ENCODE assay signal across 8 mouse cellular contexts in the genomic region with DNA sequence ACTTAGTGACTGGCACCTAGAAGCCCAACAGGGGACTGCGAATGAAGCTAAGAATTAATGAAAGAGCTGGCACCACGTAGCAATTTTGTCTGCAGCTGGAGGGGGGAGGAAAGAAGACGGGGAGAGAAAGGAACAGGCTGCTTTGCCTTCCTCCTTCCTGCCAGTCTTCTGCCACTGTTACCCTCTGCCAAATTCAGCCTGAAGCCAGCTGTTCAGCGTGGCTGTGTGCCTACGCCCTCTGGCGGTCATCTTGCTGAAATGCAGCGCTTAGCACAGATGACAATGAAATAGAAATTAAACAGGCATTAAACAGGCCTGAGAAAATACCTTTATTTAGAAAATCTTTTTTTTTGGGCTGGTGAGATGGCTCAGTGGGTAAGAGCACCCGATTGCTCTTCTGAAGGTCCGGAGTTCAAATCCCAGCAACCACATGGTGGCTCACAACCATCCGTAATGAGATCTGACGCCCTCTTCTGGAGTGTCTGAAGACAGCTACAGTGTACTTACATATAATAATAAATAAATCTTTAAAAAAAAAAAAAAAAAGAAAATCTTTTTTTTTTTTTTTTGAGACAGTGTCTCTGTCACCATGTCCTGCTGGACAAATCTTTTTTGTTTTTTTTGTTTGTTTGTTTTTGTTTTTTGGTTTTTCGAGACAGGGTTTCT. TPM values are rescaled to one million over a fixed set of nuclear protein-coding genes. Genes with fewer than 3 reads are reported as not detected.
DNase-seq lines count a peak whose midpoint lies in the region; ATAC-seq and TF ChIP-seq lines count a peak whose summit lies in the region.
"Not testable (repeated sequence)": the region's sequence is repeated elsewhere in the genome, so short reads cannot be mapped to it uniquely, and the experiment has no call there.

No protein-coding gene starts in this region.

- TF ChIP-seq EP300 in CH12.LX (IDR thresholded peaks at IDR 0.05; ENCODE audit: low read length) = not testable (repeated sequence)

- not testable (repeated sequence) for H3K27me3 ChIP-seq in CH12.LX (replicated peaks); liver, embryonic 13.5 days; neural tube, embryonic 14.5 days (ENCODE audit: control insufficient read depth, insufficient read depth, low read length)

- ATAC-seq in erythroblast, adult 5-6 weeks (replicated peaks; ENCODE audit: low FRiP score, poor library complexity, severe bottlenecking) = peak; percentile 78
- ATAC-seq in liver, embryonic 13.5 days (ENCODE audit: low read depth) = not testable (repeated sequence)
- ATAC-seq in neural tube, embryonic 14.5 days (ENCODE audit: low read depth) = peak; percentile 71

- peak; percentile 36 to 70; a peak in 3 of 4 replicates for TF ChIP-seq CTCF in CH12.LX (conservative IDR thresholded peaks at IDR 0.05 in 1 of 2, IDR thresholded peaks at IDR 0.05 in 1 of 2; ENCODE audit: low read depth in 2 of 2, low read length in 2 of 2)

- not testable (repeated sequence) for H3K9ac ChIP-seq in CH12.LX (ENCODE audit: insufficient read depth, low read depth); liver, embryonic 13.5 days; neural tube, embryonic 14.5 days (replicated peaks; ENCODE audit: low read depth, low read length)

- not testable (repeated sequence) for H3K4me3 ChIP-seq in CH12.LX (replicated peaks in 1 of 3; ENCODE audit: low read depth in 2 of 3, low read length in 2 of 3, poor library complexity in 1 of 3); liver, embryonic 13.5 days (replicated peaks); neural tube, embryonic 14.5 days (ENCODE audit: low read depth, low read length)

- WGBS in liver, embryonic 13.5 days (ENCODE audit: insufficient replicate concordance) = 26% methylated on average over 10 of the region's 12 CpGs
- 27% methylated on average over 10 of the region's 12 CpGs for WGBS in neural tube, embryonic 14.5 days

- H3K27ac ChIP-seq in CH12.LX (ENCODE audit: insufficient read depth, low read depth); liver, embryonic 13.5 days; neural tube, embryonic 14.5 days (ENCODE audit: low read depth, low read length): not testable (repeated sequence)

- H3K36me3 ChIP-seq in CH12.LX (replicated peaks in 1 of 2; ENCODE audit: control insufficient read depth in 1 of 2, insufficient read depth in 1 of 2, low read length in 1 of 2); liver, embryonic 13.5 days; neural tube, embryonic 14.5 days (ENCODE audit: control insufficient read depth, insufficient read depth, low read length): not testable (repeated sequence)

- in situ Hi-C loops in CH12.LX (cut with MboI; ENCODE audit: low pct_ligation_motif_present, low pct_unique_long_range_greater_than_20kb, low sequenced_read_pairs) = loop anchor here (25.0 kb wide), 1 partner anchor 349 kb away; no protein-coding TSS in a partner anchor

- not testable (repeated sequence) for TF ChIP-seq POLR2A in CH12.LX (IDR thresholded peaks at IDR 0.05; ENCODE audit: low read depth, low read length)

- peak; percentile 38 for DNase-seq in CH12.LX (ENCODE audit: extremely low read depth)
- peak; percentile 13 for DNase-seq in c-Kit-negative CD71-positive TER-119-positive erythroid progenitor cells, embryonic 14.5 days (ENCODE audit: low read depth, low spot score)
- DNase-seq in heart, adult 8-10 months (ENCODE audit: low spot score) = peak; percentile 25
- peak; percentile 42 to 47 for DNase-seq in kidney, postnatal 4 days
- peak; percentile 3 for DNase-seq in liver, embryonic 13.5 days
- peak; percentile 28 for DNase-seq in telencephalon, adult 2 months (ENCODE audit: low read depth, low spot score)

- not testable (repeated sequence) for H3K4me2 ChIP-seq in CH12.LX (ENCODE audit: insufficient read depth, low read depth, poor library complexity, severe bottlenecking); liver, embryonic 13.5 days; neural tube, embryonic 14.5 days (ENCODE audit: low read depth, low read length)

- peak; percentile 37 for TF ChIP-seq RAD21 in CH12.LX (IDR thresholded peaks at IDR 0.05; ENCODE audit: low read depth, low read length)

- not testable (repeated sequence) for H3K9me3 ChIP-seq in CH12.LX (replicated peaks; ENCODE audit: low read length); liver, embryonic 13.5 days (replicated peaks); neural tube, embryonic 14.5 days (ENCODE audit: control insufficient read depth, low read length)

- H3K4me1 ChIP-seq in CH12.LX (ENCODE audit: control insufficient read depth in 1 of 2, insufficient read depth in 2 of 2); liver, embryonic 13.5 days (replicated peaks); neural tube, embryonic 14.5 days (ENCODE audit: control insufficient read depth, insufficient read depth, low read length): not testable (repeated sequence)

- not testable (repeated sequence) for H3K79me2 ChIP-seq in CH12.LX (replicated peaks; ENCODE audit: control insufficient read depth, extremely low read depth, insufficient read depth, poor library complexity, severe bottlenecking)

- dilution Hi-C loops in CH12.LX (cut with MboI; ENCODE audit: extremely low pct_ligation_motif_present, extremely low pct_unique_long_range_greater_than_20kb, low sequenced_read_pairs) = not testable (repeated sequence)

TF ChIP-seq in CH12.LX, 34 proteins besides CTCF, POLR2A, EP300 and RAD21:
- TF ChIP-seq SMC3 (IDR thresholded peaks at IDR 0.05; ENCODE audit: low read depth, low read length) = peak; percentile 48

RNA-seq across cellular contexts. Expression of a gene that starts 37.7 kb away (rescaled TPM):
- total RNA-seq in CH12.LX (2012; rRNA removed) = 0.88 and 1.3 TPM in 2 replicates
- total RNA-seq in CH12.LX (2014; rRNA removed) = 1.1 and 1.6 TPM in 2 replicates
- 1.2 and 1.4 TPM in 2 replicates for polyA plus RNA-seq in CH12.LX (2012; ENCODE audit: insufficient read length, low read depth)
- total RNA-seq in erythroblast, adult 5-6 weeks (2015; ENCODE audit: low replicate concordance) = 2.3 TPM in 1 of 2 replicates, not detected in the other
- total RNA-seq in erythroblast, adult 5-6 weeks (2017; ENCODE audit: low replicate concordance) = 1.5 and 3.2 TPM in 2 replicates
- total RNA-seq in heart, adult 8-10 months (2022) = 100 to 1,000 TPM; 154 to 226 (median 179) TPM
- 1.1 and 1.5 TPM in 2 replicates for polyA plus RNA-seq in liver, embryonic 13.5 days (2015; fragmentation: Nextera tagmentation; extraction: Ambion mirVana)
- 1.9 and 2.1 TPM in 2 replicates for polyA plus RNA-seq in neural tube, embryonic 14.5 days (2014; fragmentation: Nextera tagmentation; extraction: Ambion mirVana)

RNA-seq across cellular contexts. Expression of a gene that starts 45.9 kb away (rescaled TPM):
- total RNA-seq in CH12.LX (2012; rRNA removed) (33.3 and 35.7 TPM in 2 replicates), CH12.LX (2014; rRNA removed) (33.4 and 33.6 TPM in 2 replicates)
- 49.4 and 51.6 TPM in 2 replicates for polyA plus RNA-seq in CH12.LX (2012; ENCODE audit: insufficient read length, low read depth)
- 15.0 and 33.0 TPM in 2 replicates for total RNA-seq in erythroblast, adult 5-6 weeks (2015; ENCODE audit: low replicate concordance)
- 23.4 and 44.9 TPM in 2 replicates for total RNA-seq in erythroblast, adult 5-6 weeks (2017; ENCODE audit: low replicate concordance)
- 10 to 100 TPM; 12.8 to 17.5 (median 15.1) TPM for total RNA-seq in heart, adult 8-10 months (2022)
- polyA plus RNA-seq in liver, embryonic 13.5 days (2015; fragmentation: Nextera tagmentation; extraction: Ambion mirVana) = 7.3 and 8.3 TPM in 2 replicates
- 21.2 and 22.5 TPM in 2 replicates for polyA plus RNA-seq in neural tube, embryonic 14.5 days (2014; fragmentation: Nextera tagmentation; extraction: Ambion mirVana)

RNA-seq across cellular contexts. Expression of a gene that starts 57.5 kb away (rescaled TPM):
- total RNA-seq in CH12.LX (2012; rRNA removed) (314 and 325 TPM in 2 replicates), CH12.LX (2014; rRNA removed) (388 and 398 TPM in 2 replicates)
- 535 and 618 TPM in 2 replicates for polyA plus RNA-seq in CH12.LX (2012; ENCODE audit: insufficient read length, low read depth)
- total RNA-seq in erythroblast, adult 5-6 weeks (2015; ENCODE audit: low replicate concordance) = 66.0 and 86.1 TPM in 2 replicates
- 111 and 145 TPM in 2 replicates for total RNA-seq in erythroblast, adult 5-6 weeks (2017; ENCODE audit: low replicate concordance)
- 10 to 100 TPM; 52.5 to 70.1 (median 58.9) TPM for total RNA-seq in heart, adult 8-10 months (2022)
- 138 and 169 TPM in 2 replicates for polyA plus RNA-seq in liver, embryonic 13.5 days (2015; fragmentation: Nextera tagmentation; extraction: Ambion mirVana)
- 237 and 332 TPM in 2 replicates for polyA plus RNA-seq in neural tube, embryonic 14.5 days (2014; fragmentation: Nextera tagmentation; extraction: Ambion mirVana)

Comparison
In these comparisons a context has a peak if more than half of its experiments do, and no peak if none do; other contexts are left out.
1. RNA of a gene that starts 37.7 kb away (total RNA-seq): 154 to 226 TPM in heart, adult 8-10 months; 1.5 to 3.2 TPM in erythroblast, adult 5-6 weeks and 0.88 to 1.6 TPM in CH12.LX; every median in the first group is over 10 times any median in the second.
2. Peak in every context shown above with its lines, with median percentiles within 50 percentile points of each other: DNase-seq.